Mouse (Mus musculus) limb, embryonic 12.5 days (tissue): ENCODE measurements around the gene Tubb4b. TPM values are rescaled to one million over a fixed set of nuclear protein-coding genes. Genes with fewer than 3 reads are reported as not detected.

ENCODE experiments used
- ATAC-seq: fragments of 200-750 bp; cut with Nextera tagmentation; 2 replicates; pipeline ENCODE4 v1.8.0; 2017; ENCODE audit warnings: low read depth, moderate TSS enrichment; ENCODE audit not compliant: insufficient number of reproducible peaks, insufficient read depth, low FRiP score, low TSS enrichment
- H3K27ac ChIP-seq: fragments of 300-500 bp; sonication (generic); 2 replicates; pipeline ENCODE4 v1.5.1; 2016; ENCODE audit warnings: mild to moderate bottlenecking, moderate library complexity
- H3K27me3 ChIP-seq: fragments of 300-500 bp; sonication (generic); 2 replicates; pipeline ENCODE4 v1.6.1; 2016; ENCODE audit warnings: mild to moderate bottlenecking, moderate library complexity
- H3K36me3 ChIP-seq: fragments of 300-500 bp; sonication (generic); 2 replicates; pipeline ENCODE4 v1.6.1; 2016; ENCODE audit warnings: mild to moderate bottlenecking, moderate library complexity
- H3K4me1 ChIP-seq: fragments of 300-500 bp; sonication (generic); replicated peaks from 2 replicates; pipeline ENCODE4 v1.6.1; 2016
- H3K4me2 ChIP-seq: fragments of 300-500 bp; sonication (generic); 2 replicates; pipeline ENCODE4 v1.6.1; 2016; ENCODE audit warnings: mild to moderate bottlenecking, moderate library complexity
- H3K4me3 ChIP-seq: fragments of 300-500 bp; sonication (generic); replicated peaks from 2 replicates; pipeline ENCODE4 v1.5.1; 2016; ENCODE audit warnings: mild to moderate bottlenecking
- H3K9ac ChIP-seq: fragments of 300-500 bp; sonication (generic); replicated peaks from 2 replicates; pipeline ENCODE4 v1.6.1; 2016; ENCODE audit warnings: mild to moderate bottlenecking, moderate library complexity
- H3K9me3 ChIP-seq: fragments of 300-500 bp; sonication (generic); 2 replicates; pipeline ENCODE4 v1.6.1; 2016; ENCODE audit warnings: mild to moderate bottlenecking, moderate library complexity
- WGBS: fragments of 180-500 bp; shearing (Covaris S2); methylation state at CpG from one replicate; pipeline ENCODE4 v1.1.7; 2016; 5-methylcytosine and 5-hydroxymethylcytosine counted together
- polyA plus RNA-seq: library from polyadenylated mRNA; unstranded; fragments of >200 nt; fragmentation: Nextera tagmentation; extraction: Ambion mirVana; gene quantifications from 2 replicates; pipeline ENCODE4 v1.2.1, GENCODE M21; 2016

The Tubb4b gene
- polyA plus RNA-seq, 1 experiment from 2014 or later: 489 TPM

DNA sequence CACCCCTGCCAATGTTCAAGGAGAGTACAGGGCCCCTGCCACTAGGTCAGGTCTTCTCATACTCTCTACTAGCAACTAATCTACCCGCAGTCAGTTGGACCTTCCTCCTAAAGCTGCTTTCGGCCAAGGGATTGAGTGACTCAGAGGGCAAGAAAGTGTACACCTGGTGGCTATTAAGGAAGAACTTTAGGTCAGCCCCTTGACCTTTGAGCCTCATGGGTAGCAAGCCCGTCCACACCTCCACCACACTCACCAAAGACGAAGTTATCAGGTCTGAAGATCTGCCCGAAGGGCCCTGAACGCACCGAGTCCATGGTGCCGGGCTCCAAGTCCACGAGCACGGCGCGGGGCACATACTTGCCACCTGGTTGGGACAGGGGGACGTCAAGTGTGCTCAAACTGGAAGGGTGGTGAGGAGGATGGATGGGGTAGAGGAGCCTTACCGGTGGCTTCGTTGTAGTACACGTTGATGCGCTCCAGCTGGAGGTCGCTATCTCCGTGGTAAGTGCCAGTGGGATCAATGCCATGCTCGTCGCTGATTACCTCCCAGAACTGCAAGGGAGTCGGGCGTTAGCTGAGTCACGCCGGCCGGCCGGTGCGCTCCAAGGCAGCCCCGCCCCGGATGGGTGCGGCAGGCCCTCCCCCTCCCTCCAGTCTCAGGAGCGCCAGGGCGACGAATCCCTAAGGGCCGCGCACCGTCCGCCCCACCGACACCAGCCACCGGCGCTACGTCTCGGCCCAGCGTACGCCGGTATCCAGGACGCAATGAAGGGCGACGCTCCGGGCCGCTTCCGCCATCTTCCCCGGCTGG is 616 bp downstream of the Tubb4b start:
- Histone ChIP-seq H3K27ac (peak overlapping the region; percentile 93), H3K4me1 (peaks cover 15% of the 10 kb centered on the region), H3K4me2 (peak overlapping the region; percentile 92), H3K9ac (peak overlapping the region; percentile 80), H3K27me3 (no peaks in the 10 kb centered on the region), H3K36me3 (peaks cover 21% of the 10 kb centered on the region), H3K4me3 (peak overlapping the region; percentile 87), H3K9me3 (no peaks in the 10 kb centered on the region)
- peak; percentile 9; the same call in 1 of the 2 replicates for ATAC-seq
- 1% methylated on average over 53 of the region's 53 CpGs for WGBS

DNA sequence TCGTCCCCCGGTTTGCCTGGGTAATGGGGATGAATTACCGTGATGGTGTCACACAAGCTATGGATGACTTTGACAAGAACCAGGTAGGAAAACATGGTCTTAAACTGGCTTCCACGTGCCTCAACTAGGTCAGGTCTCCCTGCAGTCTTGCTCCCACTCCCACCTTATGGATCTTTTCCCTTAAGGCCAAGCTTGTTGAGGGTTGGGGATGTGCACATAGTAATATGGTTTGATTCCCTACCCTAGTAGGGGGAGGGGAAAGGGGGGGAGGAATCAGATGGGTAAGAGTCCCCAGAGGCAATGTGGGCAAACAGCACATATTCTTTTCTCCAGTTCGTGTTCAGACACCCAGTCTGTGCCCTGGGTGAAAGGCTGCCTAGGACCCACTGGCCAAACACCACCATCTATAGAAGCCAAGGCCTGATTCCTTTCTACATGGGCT is 3.1 kb downstream of the Tubb4b start:
- peaks cover 15% of the 10 kb centered on the region for H3K4me1 ChIP-seq
- no peak for ATAC-seq
- 63% methylated on average over 5 of the region's 5 CpGs for WGBS

DNA sequence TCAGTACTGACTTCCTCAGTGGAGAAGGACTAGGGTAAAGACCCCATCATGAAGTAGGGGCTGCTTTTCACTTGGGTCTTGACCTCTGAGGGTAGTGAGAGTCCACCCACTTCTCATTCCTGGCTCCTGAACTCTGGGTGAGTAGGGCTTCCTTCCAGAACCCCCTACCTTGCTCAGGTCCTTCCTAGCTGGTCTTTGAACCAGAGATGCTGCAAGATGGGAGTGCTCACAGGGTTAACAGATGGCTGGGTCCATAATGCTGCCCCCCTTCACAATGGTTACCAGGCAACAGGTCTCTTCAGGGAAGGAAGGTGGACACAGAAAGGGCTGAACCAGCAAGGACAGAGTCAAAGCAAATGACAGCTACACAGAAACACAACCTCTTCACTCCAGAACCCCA is 6.1 kb downstream of the Tubb4b start, which contains the start of gene Fam166a:
Gene Fam166a, plus strand, starts transcription at position 301 of the 400 bp plus-strand sequence.
- ATAC-seq: no peak
- no peak within 1 kb of the TSS for H3K27ac ChIP-seq

More for the DNA sequence above, 3.1 kb downstream of the Tubb4b start:
- Histone ChIP-seq H3K4me2 (no peak overlapping the region), H3K4me3 (no peak overlapping the region), H3K27ac (no peak overlapping the region), H3K9me3 (no peaks in the 10 kb centered on the region), H3K36me3 (peaks cover 21% of the 10 kb centered on the region), H3K9ac (no peak overlapping the region), H3K27me3 (no peaks in the 10 kb centered on the region)

DNA sequence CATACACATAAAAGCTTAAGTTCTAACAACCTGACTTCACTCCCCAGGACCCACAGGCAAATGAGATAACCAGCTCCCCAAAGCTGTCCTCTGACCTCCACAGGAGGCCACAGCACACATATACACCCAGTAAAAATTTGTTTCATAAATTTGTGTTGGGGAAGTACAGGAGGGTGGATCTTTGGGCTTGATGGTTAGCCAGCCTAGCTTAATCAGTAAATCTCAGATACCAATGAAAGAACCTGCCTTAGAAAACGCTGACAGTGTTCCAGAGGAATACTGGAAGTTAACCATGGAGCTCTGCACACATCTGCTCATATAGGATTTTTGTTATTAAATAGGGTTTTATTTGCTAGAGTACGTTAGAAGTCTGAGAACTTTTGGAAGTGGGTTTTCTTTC is 6.8 kb downstream of the Tubb4b start:
- Histone ChIP-seq H3K4me2 (no peak overlapping the region), H3K4me1 (no peaks in the 10 kb centered on the region), H3K27ac (no peak overlapping the region), H3K9me3 (no peaks in the 10 kb centered on the region), H3K9ac (no peak overlapping the region), H3K4me3 (no peak overlapping the region), H3K36me3 (peaks cover 12% of the 10 kb centered on the region), H3K27me3 (peaks cover 22% of the 10 kb centered on the region)
- ATAC-seq: no peak
- WGBS: 61% methylated on average over 2 of the region's 2 CpGs

More for the DNA sequence above, 6.1 kb downstream of the Tubb4b start, which contains the start of gene Fam166a:
- Histone ChIP-seq H3K9ac (no peak within 1 kb of the TSS), H3K4me3 (no peak within 1 kb of the TSS), H3K36me3 (peaks cover 19% of the 10 kb centered on the region), H3K4me2 (no peak within 1 kb of the TSS), H3K27me3 (peaks cover 16% of the 10 kb centered on the region), H3K4me1 (peaks cover 5% of the 10 kb centered on the region), H3K9me3 (no peaks in the 10 kb centered on the region)

DNA sequence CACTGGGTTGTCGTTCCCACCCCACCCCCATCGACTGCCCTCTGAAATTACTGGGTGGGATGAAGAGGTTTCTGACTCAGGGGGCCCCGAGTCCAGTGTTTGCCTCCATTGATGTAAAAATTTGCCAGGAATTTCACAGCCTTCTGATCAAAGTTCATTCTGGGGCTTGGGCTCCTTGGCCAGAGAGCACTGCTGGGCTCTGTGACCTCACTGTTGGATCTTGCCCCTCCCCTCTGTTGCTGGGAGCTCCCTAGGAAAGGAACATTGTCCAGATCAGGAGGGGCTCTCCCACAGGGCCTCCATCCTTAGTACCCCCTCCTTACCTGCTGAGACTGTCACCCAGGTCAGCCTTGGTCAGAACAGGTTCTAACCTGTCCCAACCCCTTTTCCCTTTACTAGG is 10.1 kb downstream of the Tubb4b start, which contains the start of gene Stpg3:
Gene Stpg3, minus strand, starts transcription at position 194 of the 400 bp plus-strand sequence.
- Histone ChIP-seq H3K4me2 (no peak within 1 kb of the TSS), H3K4me3 (no peak within 1 kb of the TSS)

DNA sequence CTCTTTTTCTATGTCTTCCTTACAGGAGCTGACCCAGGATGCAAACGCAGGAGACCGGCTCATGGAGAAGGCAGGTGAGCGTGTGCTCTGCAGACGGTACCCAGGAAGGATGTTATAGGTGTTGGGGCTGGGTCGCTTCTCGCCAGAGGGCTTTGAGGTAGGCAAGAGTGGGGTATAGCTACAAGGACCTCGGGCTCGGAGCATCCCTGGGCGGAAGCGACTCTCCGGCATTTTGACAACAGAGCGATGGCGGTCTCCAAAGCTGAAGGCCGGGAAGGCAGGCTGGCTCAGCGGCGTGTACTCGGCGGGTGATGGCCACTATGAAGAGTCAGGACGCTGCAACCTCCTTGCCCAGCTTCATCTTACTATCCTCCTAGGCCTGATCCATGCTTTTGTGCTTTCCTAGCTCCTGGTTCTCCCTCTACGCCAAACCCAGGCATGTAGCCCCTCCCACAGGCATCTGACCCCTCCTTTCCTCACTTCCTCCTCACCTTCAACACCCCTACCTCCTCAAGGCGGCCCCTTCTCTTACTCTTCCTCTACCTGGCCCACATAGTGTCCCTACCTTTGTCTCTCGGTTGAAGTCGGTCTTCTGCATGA is 11.1 kb downstream of the Tubb4b start:
- Histone ChIP-seq H3K27me3 (peaks cover 22% of the 10 kb centered on the region), H3K36me3 (peaks cover 6% of the 10 kb centered on the region), H3K9me3 (no peaks in the 10 kb centered on the region), H3K4me3 (no peak overlapping the region), H3K4me1 (peaks cover 14% of the 10 kb centered on the region), H3K9ac (no peak overlapping the region), H3K27ac (no peak overlapping the region), H3K4me2 (no peak overlapping the region)
- 55% methylated on average over 23 of the region's 23 CpGs for WGBS
- ATAC-seq: no peak

More for the DNA sequence above, 10.1 kb downstream of the Tubb4b start, which contains the start of gene Stpg3:
- Histone ChIP-seq H3K9ac (no peak within 1 kb of the TSS), H3K4me1 (peaks cover 10% of the 10 kb centered on the region), H3K36me3 (no peaks in the 10 kb centered on the region; the same call in 1 of the 2 replicates), H3K27ac (no peak within 1 kb of the TSS), H3K9me3 (no peaks in the 10 kb centered on the region), H3K27me3 (peaks cover 22% of the 10 kb centered on the region)
- ATAC-seq: no peak
- WGBS: 78% methylated on average over 3 of the region's 3 CpGs

DNA sequence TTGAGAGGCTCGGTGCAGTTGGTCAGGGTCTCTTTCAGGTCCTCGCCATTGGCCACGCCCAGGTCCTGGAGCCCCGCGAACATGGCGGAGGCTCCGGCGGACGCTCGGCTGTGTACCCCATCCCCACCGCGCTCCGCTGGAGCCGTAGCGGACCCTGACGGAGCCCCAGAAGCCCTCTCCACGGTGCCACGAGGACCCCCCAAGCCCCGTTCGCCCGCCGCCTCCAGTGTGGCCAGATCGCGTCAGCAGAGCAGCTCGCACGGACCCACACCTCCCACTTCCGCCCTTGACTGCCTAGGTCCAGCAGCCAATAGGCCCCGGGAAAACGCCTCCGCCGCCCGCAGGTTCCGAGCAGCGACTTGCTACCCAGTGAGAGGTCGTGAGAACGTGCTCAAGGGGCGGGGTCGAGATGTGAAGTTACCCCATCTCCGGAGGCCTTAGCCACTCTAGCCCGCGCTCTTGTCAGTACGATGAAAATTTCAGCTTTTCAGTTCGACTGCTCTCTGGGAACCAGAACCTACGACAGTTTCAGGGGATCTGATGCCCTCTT is 13.3 kb downstream of the Tubb4b start, which contains the start of gene Nelfb:
Gene Nelfb, minus strand, starts transcription at position 369 of the 550 bp plus-strand sequence.
- peak within 1 kb of the TSS; percentile 94 for H3K4me2 ChIP-seq

DNA sequence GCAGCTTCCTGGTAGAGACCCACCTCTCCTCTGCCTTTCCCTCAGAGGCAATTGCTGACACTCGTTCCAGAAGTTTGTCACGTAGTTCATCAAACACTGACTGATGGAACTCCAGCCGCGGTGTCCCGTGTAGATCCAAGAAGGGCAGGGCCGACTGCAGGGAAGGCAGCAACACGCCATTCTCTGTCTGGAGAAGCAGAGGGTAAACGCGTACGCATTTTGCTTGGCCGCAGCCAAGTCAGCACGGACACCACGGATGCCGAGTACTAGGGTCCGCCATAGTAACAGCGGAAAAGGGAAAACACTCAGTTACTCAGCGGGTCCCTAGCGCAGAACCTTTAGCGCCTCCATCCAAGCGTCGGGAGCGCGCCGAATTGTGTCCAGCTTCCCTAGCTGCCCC is 13.8 kb downstream of the Tubb4b start:
- peaks cover 19% of the 10 kb centered on the region for H3K27me3 ChIP-seq
- WGBS: under 1% methylated on average over 24 of the region's 24 CpGs
- peak overlapping the region; percentile 94 for H3K4me2 ChIP-seq
- peaks cover 14% of the 10 kb centered on the region for H3K4me1 ChIP-seq
- H3K36me3 ChIP-seq: peaks cover 33% of the 10 kb centered on the region
- peak overlapping the region; percentile 83 for H3K4me3 ChIP-seq
- H3K27ac ChIP-seq: peak overlapping the region; percentile 92
- H3K9me3 ChIP-seq: no peaks in the 10 kb centered on the region
- H3K9ac ChIP-seq: peak overlapping the region; percentile 90
- ATAC-seq: no peak

More for the DNA sequence above, 13.3 kb downstream of the Tubb4b start, which contains the start of gene Nelfb:
- Histone ChIP-seq H3K36me3 (peaks cover 28% of the 10 kb centered on the region), H3K9ac (peak within 1 kb of the TSS; percentile 90), H3K4me3 (peak within 1 kb of the TSS; percentile 83), H3K27ac (peak within 1 kb of the TSS; percentile 92), H3K9me3 (no peaks in the 10 kb centered on the region), H3K4me1 (peaks cover 14% of the 10 kb centered on the region), H3K27me3 (peaks cover 22% of the 10 kb centered on the region)
- peak; percentile 85 for ATAC-seq
- WGBS: under 1% methylated on average over 44 of the region's 44 CpGs

DNA sequence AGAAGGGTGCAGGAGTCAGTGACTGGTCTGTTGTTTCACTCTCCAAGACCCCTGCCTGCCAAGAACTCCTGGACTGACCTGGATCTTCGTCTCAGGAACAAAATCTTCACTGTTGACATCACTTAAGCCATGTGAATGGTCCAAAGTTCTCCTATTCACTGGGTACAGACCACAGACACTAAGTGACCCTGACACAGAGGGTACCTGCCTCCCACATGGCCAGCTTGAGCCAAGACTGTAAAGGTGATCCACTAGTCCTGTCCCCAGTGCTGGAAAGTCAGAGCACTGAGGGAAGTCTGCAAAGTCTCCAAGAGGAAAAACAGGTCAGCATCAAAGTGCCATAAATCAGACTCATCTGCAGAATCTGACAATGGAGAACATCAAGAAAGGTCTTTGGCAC is 16.9 kb downstream of the Tubb4b start:
- ATAC-seq: no peak
- Histone ChIP-seq H3K4me2 (no peak overlapping the region), H3K27me3 (no peaks in the 10 kb centered on the region), H3K36me3 (peaks cover 64% of the 10 kb centered on the region), H3K4me3 (no peak overlapping the region), H3K9me3 (no peaks in the 10 kb centered on the region), H3K27ac (no peak overlapping the region), H3K9ac (no peak overlapping the region), H3K4me1 (peaks cover 14% of the 10 kb centered on the region)
- 84% methylated on average over 1 of the region's 1 CpGs for WGBS

DNA sequence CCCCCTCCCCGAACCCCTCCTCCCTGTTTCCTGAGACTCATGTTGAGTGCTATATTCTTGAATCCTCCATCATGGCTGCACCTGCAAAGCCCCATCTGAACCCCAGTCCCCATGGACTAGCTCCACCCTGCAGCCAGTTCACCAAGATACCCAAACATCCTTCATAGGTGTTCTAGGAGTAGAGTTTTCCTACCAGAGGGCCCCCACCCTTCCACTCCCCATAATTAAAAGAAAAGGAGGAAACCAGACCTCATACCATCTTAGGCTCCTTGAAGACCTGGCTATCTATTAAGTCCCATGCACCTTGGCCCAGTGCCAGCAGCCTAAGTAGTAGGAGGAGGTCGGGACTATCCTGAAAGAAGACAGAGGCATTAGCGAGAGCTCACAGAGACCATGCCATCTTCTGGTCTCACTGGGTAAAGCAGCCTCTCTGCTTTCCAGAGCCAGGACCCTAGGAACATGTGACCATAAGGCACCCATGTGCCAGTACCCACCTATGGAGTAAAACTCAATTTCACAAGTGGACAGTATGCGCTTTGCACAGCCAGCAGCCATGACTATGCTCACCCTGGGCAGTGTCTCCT is 20.8 kb downstream of the Tubb4b start:
- Histone ChIP-seq H3K27ac (no peak overlapping the region), H3K27me3 (no peaks in the 10 kb centered on the region), H3K4me3 (no peak overlapping the region), H3K9me3 (no peaks in the 10 kb centered on the region), H3K4me2 (no peak overlapping the region), H3K9ac (no peak overlapping the region), H3K36me3 (peaks cover 96% of the 10 kb centered on the region), H3K4me1 (no peaks in the 10 kb centered on the region)
- ATAC-seq: no peak
- WGBS: 68% methylated on average over 4 of the region's 4 CpGs

DNA sequence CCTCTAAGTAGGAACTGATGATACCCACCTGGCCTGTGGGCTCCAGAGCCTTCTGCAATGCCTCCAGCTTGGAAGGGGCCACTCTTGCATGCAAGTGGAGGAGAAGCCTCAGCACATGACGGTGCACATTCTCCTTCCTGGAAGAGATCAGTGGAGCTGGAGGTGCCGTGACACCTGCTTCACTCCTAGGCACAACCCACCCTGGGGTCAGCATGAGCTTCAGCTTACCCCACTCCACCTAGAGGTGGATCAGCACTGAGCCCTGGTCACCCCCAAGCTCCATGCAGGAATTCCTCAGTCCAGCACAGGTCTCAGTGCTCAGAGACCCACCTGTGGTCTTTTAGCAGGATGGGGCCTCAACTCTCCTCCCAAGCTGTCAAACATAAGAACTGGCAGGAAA is 23.9 kb downstream of the Tubb4b start:
- no peak for ATAC-seq
- Histone ChIP-seq H3K36me3 (peaks cover 70% of the 10 kb centered on the region), H3K27ac (no peak overlapping the region), H3K4me1 (peaks cover 15% of the 10 kb centered on the region), H3K27me3 (peaks cover 17% of the 10 kb centered on the region), H3K4me3 (no peak overlapping the region), H3K4me2 (no peak overlapping the region), H3K9ac (no peak overlapping the region), H3K9me3 (no peaks in the 10 kb centered on the region)
- 96% methylated on average over 2 of the region's 2 CpGs for WGBS
